Mouse (Mus musculus) liver, adult 2 months (tissue): Measurements from ENCODE around the gene Kcnmb3. TPM values are rescaled to one million over a fixed set of nuclear protein-coding genes. Genes with fewer than 3 reads are reported as not detected.

Experiments used
- DNase-seq: peaks from one replicate; pipeline ENCODE4 v3.0.0-alpha.2; 2011; ENCODE audit warnings: low read depth, low spot score; ENCODE audit errors: extremely low read depth
- H3K27ac ChIP-seq: fragments of 200-500 bp; replicated peaks from 2 replicates; pipeline ENCODE4 v1.5.1; 2012; ENCODE audit warnings: low read depth, mild to moderate bottlenecking, control low read depth, inconsistent platforms, low read length; ENCODE audit not compliant: insufficient read depth
- H3K27me3 ChIP-seq: fragments of 200-500 bp; 2 replicates; pipeline ENCODE4 v1.6.1; 2012; ENCODE audit warnings: mild to moderate bottlenecking, moderate library complexity, low read length, inconsistent platforms; ENCODE audit not compliant: control insufficient read depth, insufficient read depth
- H3K36me3 ChIP-seq: fragments of 200-500 bp; 2 replicates; pipeline ENCODE4 v1.6.1; 2012; ENCODE audit warnings: low read length, inconsistent platforms; ENCODE audit not compliant: control insufficient read depth, insufficient read depth
- H3K4me1 ChIP-seq: fragments of 200-500 bp; 2 replicates; pipeline ENCODE4 v1.6.1; 2011; ENCODE audit warnings: low read length; ENCODE audit not compliant: control insufficient read depth, insufficient read depth
- H3K4me3 ChIP-seq: fragments of 200-500 bp; 2 replicates; pipeline ENCODE4 v1.5.1; 2011; ENCODE audit warnings: low read depth, mild to moderate bottlenecking, control low read depth, low read length, moderate library complexity; ENCODE audit not compliant: insufficient read depth
- H3K79me2 ChIP-seq: fragments of 200-500 bp; 2 replicates; pipeline ENCODE4 v1.6.1; 2012; ENCODE audit warnings: inconsistent platforms, mild to moderate bottlenecking, low read length, moderate library complexity; ENCODE audit not compliant: control insufficient read depth, insufficient read depth
- H3K9ac ChIP-seq: fragments of 200-500 bp; 2 replicates; pipeline ENCODE4 v1.6.1; 2012; ENCODE audit warnings: low read depth, mild to moderate bottlenecking, control low read depth, inconsistent platforms, low read length
- CTCF ChIP-seq: fragments of 200-500 bp; IDR thresholded peaks from 2 replicates; pipeline ENCODE4 v1.5.1; 2011; ENCODE audit warnings: low read depth, low read length, control low read depth
- POLR2A ChIP-seq: fragments of 200-500 bp; IDR thresholded peaks from 2 replicates; pipeline ENCODE4 v1.6.1; 2011; ENCODE audit warnings: low read length, control low read depth; ENCODE audit not compliant: insufficient read depth; ENCODE audit errors: extremely low read depth
- WGBS: fragments of 180-500 bp; shearing (Covaris S2); methylation state at CpG from one replicate; pipeline ENCODE4 v1.1.7; 2018; 5-methylcytosine and 5-hydroxymethylcytosine counted together
- polyA plus RNA-seq: library from polyadenylated mRNA; depleted of rRNA; stranded (reverse); fragments of >200 nt; gene quantifications from 2 replicates; pipeline ENCODE4 v1.2.3, GENCODE M21; 2012
- total RNA-seq: library from RNA; depleted of rRNA; stranded (reverse); fragments of >200 nt; gene quantifications from 2 replicates; pipeline ENCODE4 v1.2.3, GENCODE M21; 2014

The Kcnmb3 gene
- total and polyA plus RNA-seq, 2 experiments = not detected

GRCm38 (mm10) chr3:32467321-32467720 is 24.7 kb downstream of the Kcnmb3 start:
- Histone ChIP-seq H3K27me3 (no peaks in the 10 kb centered on the region), H3K4me1 (peaks cover 2% of the 10 kb centered on the region; the same call in 1 of the 2 replicates), H3K4me3 (no peak overlapping the region), H3K27ac (no peak overlapping the region), H3K36me3 (peaks cover 17% of the 10 kb centered on the region), H3K79me2 (no peaks in the 10 kb centered on the region), H3K9ac (no peak overlapping the region)
- TF ChIP-seq CTCF = no peak
- no peak for TF ChIP-seq POLR2A
- 93% methylated on average over 4 of the region's 4 CpGs for WGBS
- no peak for DNase-seq

DNA sequence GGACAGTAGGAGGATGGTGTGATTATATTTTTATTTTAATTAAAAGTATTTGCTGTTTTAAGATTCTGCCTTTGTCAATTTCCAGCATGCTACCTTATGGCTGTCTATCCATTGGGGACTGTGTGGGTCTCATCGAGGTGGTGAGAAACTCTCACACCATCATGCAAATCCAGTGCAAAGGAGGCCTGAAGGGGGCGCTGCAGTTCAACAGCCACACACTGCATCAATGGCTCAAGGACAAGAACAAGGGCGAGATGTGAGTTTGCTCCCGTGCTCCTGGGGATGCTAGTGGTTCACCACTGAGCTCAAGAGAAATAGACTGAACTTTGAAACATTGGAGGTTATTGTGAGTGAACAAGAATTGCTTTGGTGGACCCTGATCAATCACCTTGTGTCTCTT is 32.3 kb downstream of the Kcnmb3 start:
- Histone ChIP-seq H3K79me2 (no peaks in the 10 kb centered on the region), H3K36me3 (peaks cover 62% of the 10 kb centered on the region), H3K27ac (no peak overlapping the region), H3K9ac (no peak overlapping the region), H3K4me1 (no peaks in the 10 kb centered on the region), H3K4me3 (no peak overlapping the region), H3K27me3 (no peaks in the 10 kb centered on the region)
- TF ChIP-seq POLR2A (no peak), CTCF (peak; percentile 75)
- 71% methylated on average over 4 of the region's 4 CpGs for WGBS
- peak; percentile 34 for DNase-seq

DNA sequence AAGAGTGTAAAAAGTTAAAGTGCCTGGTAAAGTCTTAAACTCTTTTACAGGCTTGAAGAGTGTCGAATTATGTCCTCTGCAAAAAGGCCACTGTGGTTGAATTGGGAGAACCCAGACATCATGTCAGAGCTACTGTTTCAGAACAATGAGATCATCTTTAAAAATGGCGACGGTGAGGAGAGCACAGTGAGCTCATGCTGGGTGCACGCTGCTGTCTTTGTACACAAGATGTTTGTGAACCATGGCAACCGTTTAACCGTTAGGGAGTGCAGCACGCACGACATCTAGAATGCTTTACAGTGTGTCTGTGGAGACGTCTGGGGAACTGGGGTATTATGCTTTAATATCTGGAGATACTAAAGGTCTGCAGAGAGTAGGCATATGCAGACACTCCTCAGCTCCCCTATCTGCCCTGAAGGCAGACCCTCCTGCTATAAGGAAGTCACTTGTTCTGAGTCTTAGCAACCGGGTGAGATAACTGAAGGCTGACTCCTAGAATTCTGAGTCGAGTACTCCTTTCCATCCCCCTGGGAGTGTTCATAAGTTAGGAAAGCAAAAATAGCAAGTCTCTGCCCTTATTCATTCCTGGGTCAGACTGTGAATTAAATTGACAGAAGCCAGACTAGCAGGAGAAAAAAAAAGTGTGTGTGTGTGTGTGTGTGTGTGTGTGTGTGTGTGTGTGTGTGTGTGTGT is 37.6 kb downstream of the Kcnmb3 start:
- no peaks in the 10 kb centered on the region for H3K4me1 ChIP-seq
- no peaks in the 10 kb centered on the region for H3K27me3 ChIP-seq
- no peaks in the 10 kb centered on the region for H3K79me2 ChIP-seq
- no peak for DNase-seq
- peaks cover 53% of the 10 kb centered on the region for H3K36me3 ChIP-seq
- 83% methylated on average over 11 of the region's 11 CpGs for WGBS
- no peak overlapping the region for H3K9ac ChIP-seq
- H3K27ac ChIP-seq = no peak overlapping the region
- TF ChIP-seq POLR2A = no peak
- TF ChIP-seq CTCF = no peak
- no peak overlapping the region for H3K4me3 ChIP-seq

DNA sequence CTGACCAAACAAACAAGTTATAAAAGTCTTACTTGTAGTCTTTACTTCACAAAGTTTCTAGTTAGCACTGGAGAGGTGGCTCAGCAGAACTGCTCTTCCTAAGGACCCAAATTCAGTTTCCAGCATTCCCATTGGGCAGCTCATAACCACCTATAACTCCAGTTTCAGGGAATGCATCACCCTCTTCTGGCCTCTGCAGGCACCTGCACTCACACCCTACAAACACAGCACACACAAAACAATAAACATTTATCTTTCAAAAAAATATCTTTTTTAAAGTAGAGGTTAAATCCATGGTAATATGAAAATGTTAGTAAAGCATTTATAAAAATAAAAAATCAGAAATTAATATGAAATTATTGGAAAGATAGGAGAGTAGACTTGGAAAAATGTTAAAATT is 50.3 kb downstream of the Kcnmb3 start:
- Histone ChIP-seq H3K79me2 (no peaks in the 10 kb centered on the region), H3K36me3 (peaks cover 55% of the 10 kb centered on the region), H3K9ac (no peak overlapping the region), H3K27ac (no peak overlapping the region), H3K4me1 (no peaks in the 10 kb centered on the region), H3K27me3 (no peaks in the 10 kb centered on the region), H3K4me3 (no peak overlapping the region)
- no peak for DNase-seq
- TF ChIP-seq CTCF = no peak
- no peak for TF ChIP-seq POLR2A

GRCm38 (mm10) chr3:32438716-32439115 is 53.3 kb downstream of the Kcnmb3 start:
- Histone ChIP-seq H3K27me3 (no peaks in the 10 kb centered on the region), H3K27ac (no peak overlapping the region), H3K36me3 (peaks cover 54% of the 10 kb centered on the region), H3K4me3 (no peak overlapping the region), H3K4me1 (no peaks in the 10 kb centered on the region), H3K79me2 (peaks cover 14% of the 10 kb centered on the region; the same call in 1 of the 2 replicates), H3K9ac (no peak overlapping the region)
- TF ChIP-seq CTCF (no peak), POLR2A (no peak)
- no peak for DNase-seq
- WGBS = 82% methylated on average over 4 of the region's 4 CpGs

GRCm38 (mm10) chr3:32437820-32438219 is 54.2 kb downstream of the Kcnmb3 start:
- Histone ChIP-seq H3K27ac (no peak overlapping the region), H3K36me3 (peaks cover 49% of the 10 kb centered on the region), H3K27me3 (no peaks in the 10 kb centered on the region), H3K4me1 (no peaks in the 10 kb centered on the region), H3K4me3 (no peak overlapping the region), H3K9ac (no peak overlapping the region), H3K79me2 (peaks cover 20% of the 10 kb centered on the region; the same call in 1 of the 2 replicates)
- WGBS = 81% methylated on average over 6 of the region's 6 CpGs
- DNase-seq = no peak
- no peak for TF ChIP-seq POLR2A
- TF ChIP-seq CTCF = no peak
